Mouse (Mus musculus) granulocyte monocyte progenitor cell, adult 5-6 weeks (primary cell): ENCODE data around the gene Il1r2. TPM values are rescaled to one million over a fixed set of nuclear protein-coding genes. Genes with fewer than 3 reads are reported as not detected.

ENCODE experiments used
- ATAC-seq: replicated peaks from 2 replicates; pipeline ENCODE4 v1.8.0; 2016; ENCODE audit warnings: mild to moderate bottlenecking, moderate TSS enrichment, inconsistent platforms; ENCODE audit not compliant: poor library complexity, severe bottlenecking
- total RNA-seq, 2 experiments: library from RNA; stranded (forward) in 1 of 2; stranded (reverse) in 1 of 2; fragments of 200-712, 200-1000 nt in 1 of 2; fragments of >200 nt in 1 of 2; fragmentation: Nextera tagmentation in 1 of 2; gene quantifications; 2 replicates each; pipeline ENCODE4 v1.2.3; 2014 to 2017

Gene Il1r2
- total RNA-seq (2014; fragmentation: Nextera tagmentation) = not detected in 2 replicates
- total RNA-seq (2017) = 0.88 and 2.9 TPM in 2 replicates

GRCm38 (mm10) chr1:40073779-40074178 lies at the start of gene Il1r2:
TSS of gene Il1r2 (plus strand) at chr1:40074079.
- ATAC-seq = no peak

- ATAC-seq = no peak
Observed at GRCm38 (mm10) chr1:40024554-40025320, 49.1 kb upstream of the Il1r2 start.

- no peak for ATAC-seq
Observed at GRCm38 (mm10) chr1:40025416-40025815, 48.5 kb upstream of the Il1r2 start.

- ATAC-seq = no peak
Observed at GRCm38 (mm10) chr1:40027116-40027620, 46.7 kb upstream of the Il1r2 start.

- no peak for ATAC-seq
Observed at GRCm38 (mm10) chr1:40028207-40028998, 45.5 kb upstream of the Il1r2 start.

GRCm38 (mm10) chr1:40029597-40029996 lies 44.3 kb upstream of the Il1r2 start:
- no peak for ATAC-seq

GRCm38 (mm10) chr1:40030287-40030975 lies 43.4 kb upstream of the Il1r2 start:
- peak; percentile 91 for ATAC-seq

GRCm38 (mm10) chr1:40030976-40031356 lies 42.9 kb upstream of the Il1r2 start:
- no peak for ATAC-seq

GRCm38 (mm10) chr1:40031626-40032025 lies 42.3 kb upstream of the Il1r2 start:
- ATAC-seq = no peak

- ATAC-seq = peak; percentile 20
Observed at GRCm38 (mm10) chr1:40033315-40033714, 40.6 kb upstream of the Il1r2 start.

GRCm38 (mm10) chr1:40033743-40034420 lies 40.0 kb upstream of the Il1r2 start:
- ATAC-seq = no peak

- ATAC-seq = peak; percentile 85
Observed at GRCm38 (mm10) chr1:40037831-40038230, 36.0 kb upstream of the Il1r2 start.

- ATAC-seq = peak; percentile 92
Observed at GRCm38 (mm10) chr1:40045686-40046085, 28.2 kb upstream of the Il1r2 start.

- 0 out of 2 replicates have a peak, but pooled peaks have one; percentile 18 for ATAC-seq
Observed at GRCm38 (mm10) chr1:40046600-40046999, 27.3 kb upstream of the Il1r2 start.

GRCm38 (mm10) chr1:40051157-40051556 lies 22.7 kb upstream of the Il1r2 start:
- peak; percentile 98 for ATAC-seq

- no peak for ATAC-seq
Observed at GRCm38 (mm10) chr1:40052156-40052555, 21.7 kb upstream of the Il1r2 start.

- ATAC-seq = no peak
Observed at GRCm38 (mm10) chr1:40053071-40053470, 20.8 kb upstream of the Il1r2 start.

GRCm38 (mm10) chr1:40055051-40055450 lies 18.8 kb upstream of the Il1r2 start:
- peak; percentile 47 for ATAC-seq

GRCm38 (mm10) chr1:40055963-40056362 lies 17.9 kb upstream of the Il1r2 start:
- ATAC-seq = no peak

GRCm38 (mm10) chr1:40057351-40057750 lies 16.5 kb upstream of the Il1r2 start:
- ATAC-seq = no peak
